Mouse (Mus musculus) central nervous system, embryonic 14 days (tissue): Measurements from ENCODE around the gene Mettl13. TPM values are rescaled to one million over a fixed set of nuclear protein-coding genes. Genes with fewer than 3 reads are reported as not detected.

Experiments
- polyA plus RNA-seq: library from polyadenylated mRNA; depleted of rRNA; stranded (reverse); fragments of >200 nt; gene quantifications from 2 replicates; pipeline ENCODE4 v1.2.3, GENCODE M21; 2012; rRNA removed

Gene Mettl13
- polyA plus RNA-seq: 16.0 and 16.7 TPM in 2 replicates

DNA sequence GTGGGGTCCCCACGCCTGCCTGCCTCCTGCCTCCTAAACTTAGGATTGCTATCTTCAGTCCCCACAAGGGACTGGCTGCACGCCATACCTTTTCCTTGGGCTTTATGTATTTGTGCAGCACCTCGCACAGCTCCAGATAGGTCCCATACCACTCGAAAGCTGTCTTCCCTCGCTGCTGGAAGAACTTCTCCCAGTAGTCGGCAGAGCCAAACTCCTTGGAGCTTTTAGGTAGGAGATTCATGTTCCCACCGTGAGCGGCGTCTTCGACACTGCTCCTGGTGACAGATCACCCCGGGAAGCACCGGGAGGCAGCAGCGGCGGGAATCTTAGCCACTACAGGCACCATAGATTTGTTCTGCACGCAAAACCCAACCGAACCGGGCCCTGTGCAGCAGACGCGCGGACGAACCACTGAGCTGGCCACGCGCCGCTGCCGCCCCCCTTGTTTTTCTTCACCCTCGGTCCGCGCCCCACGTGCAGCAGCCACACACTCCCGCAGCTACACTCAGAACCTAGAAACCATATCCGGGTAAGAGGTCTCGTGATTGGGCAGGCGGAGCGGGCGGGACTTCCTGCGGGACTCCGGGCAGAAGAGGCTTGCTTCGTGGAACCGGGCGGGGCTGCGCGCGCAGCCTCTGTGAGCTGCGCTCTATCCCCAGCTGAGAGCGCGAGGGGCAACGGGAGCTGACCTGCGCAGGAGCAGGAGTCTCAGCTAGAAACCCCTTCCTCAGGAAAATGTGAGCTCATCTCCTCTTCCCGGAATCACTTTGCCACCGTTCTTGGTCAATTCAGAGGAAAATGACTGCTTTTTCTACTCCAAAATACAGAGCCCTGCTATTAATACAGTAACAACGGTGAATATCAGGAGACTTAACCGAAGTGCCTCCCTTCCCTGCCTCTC lies at the start of gene Mettl13:
TSS of gene Mettl13 (minus strand) at position 536 of the 901 bp plus-strand sequence.

DNA sequence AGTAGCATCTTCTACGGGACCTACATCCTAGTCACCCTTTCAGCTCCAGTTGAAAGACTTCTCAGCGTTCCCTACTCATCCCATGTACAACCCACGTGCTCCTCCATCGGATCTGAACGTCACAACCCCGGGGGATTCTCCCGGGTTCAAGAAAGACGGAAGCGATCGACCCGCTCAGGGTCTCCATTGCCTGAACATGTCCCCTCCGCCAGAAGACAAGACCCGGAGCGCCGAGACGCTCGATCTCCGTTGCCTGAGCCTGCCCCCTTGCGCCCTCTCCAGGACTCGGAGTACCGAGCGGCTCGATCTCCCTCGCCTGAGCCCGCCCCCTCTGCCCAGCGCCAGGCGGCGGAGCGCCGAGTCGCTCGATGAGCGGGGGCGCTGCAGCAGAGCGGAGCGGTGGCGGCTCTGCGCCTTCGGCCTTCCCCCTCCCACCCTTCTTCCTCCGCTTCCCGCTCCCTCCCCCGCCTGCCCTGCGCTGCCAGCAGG lies 22.0 kb upstream of the Mettl13 start, which contains the start of gene Vamp4:
TSS of gene Vamp4 (plus strand) at position 256 of the 489 bp plus-strand sequence.

Other genes with a start within 250 kb of the Mettl13 start
- 25.8 and 29.6 TPM in 2 replicates for gene Dnm3, start 70.5 kb downstream of the Mettl13 start, polyA plus RNA-seq
- gene Vamp4, start 22.0 kb upstream of the Mettl13 start, polyA plus RNA-seq: 40.3 and 41.3 TPM in 2 replicates
- gene Myoc, start 90.6 kb upstream of the Mettl13 start, polyA plus RNA-seq: 0.10 and 0.13 TPM in 2 replicates
- gene Myocos, start 109.7 kb upstream of the Mettl13 start, polyA plus RNA-seq: not detected in 2 replicates
- 43.5 and 54.5 TPM in 2 replicates for gene Prrc2c, start 192.0 kb upstream of the Mettl13 start, polyA plus RNA-seq